Mouse (Mus musculus): ENCODE data around the gene Ppif. TPM values are rescaled to one million over a fixed set of nuclear protein-coding genes. Genes with fewer than 3 reads are reported as not detected.
A peak's percentile ranks its signal among the peaks of the same experiment; 100 is the strongest.

Ppif gene
- total and polyA plus RNA-seq, 2 experiments from 2014 or later: 35.0 to 39.7 TPM

GRCm38 (mm10) chr14:25695059-25695458 lies 1.1 kb downstream of the Ppif start:
- H3K36me3 ChIP-seq (ENCODE audit: insufficient read depth): peaks cover 35% of the 10 kb centered on the region
- H3K9me3 ChIP-seq (ENCODE audit: low read length): no peaks in the 10 kb centered on the region
- no peak for ATAC-seq
- no peak overlapping the region for H3K27ac ChIP-seq (ENCODE audit: low read depth, low read length)
- no peak for DNase-seq
- H3K4me3 ChIP-seq (ENCODE audit: low read depth, low read length): peak overlapping the region; percentile 86
- TF ChIP-seq CTCF (IDR thresholded peaks at IDR 0.05; ENCODE audit: low read depth): no peak
- H3K4me1 ChIP-seq (ENCODE audit: insufficient read depth): peaks cover 10% of the 10 kb centered on the region
- peak overlapping the region; percentile 81; the same call in 1 of the 2 replicates for H3K9ac ChIP-seq
- no peaks in the 10 kb centered on the region for H3K27me3 ChIP-seq (ENCODE audit: insufficient read depth, low read length)
- WGBS: 66% methylated on average over 6 of the region's 6 CpGs
- peak overlapping the region; percentile 96 for H3K4me2 ChIP-seq (ENCODE audit: low read depth)

DNA sequence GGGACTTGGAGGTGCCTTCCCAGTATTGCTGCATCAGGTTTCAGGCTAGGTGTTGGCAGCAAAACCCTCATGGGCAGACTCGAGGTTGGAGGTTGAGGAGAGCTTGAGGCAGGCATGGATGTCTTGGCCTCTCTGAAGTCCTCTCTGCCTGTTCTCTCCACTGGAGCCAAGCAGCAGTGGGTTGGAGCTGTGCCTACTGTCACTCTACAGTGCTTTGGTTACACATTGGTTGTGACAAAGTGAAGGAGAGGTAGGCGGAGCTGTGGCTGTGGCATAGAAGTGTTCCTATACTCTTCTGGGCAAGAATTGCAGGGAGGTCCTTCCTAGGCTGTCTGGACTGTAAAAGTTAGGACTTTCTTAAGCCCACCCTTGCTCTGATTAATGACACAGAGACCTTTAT lies 2.4 kb downstream of the Ppif start:
- DNase-seq: no peak
- Histone ChIP-seq H3K27ac (ENCODE audit: low read depth, low read length) (no peak overlapping the region), H3K4me1 (ENCODE audit: insufficient read depth) (peaks cover 10% of the 10 kb centered on the region), H3K9ac (no peak overlapping the region), H3K4me2 (ENCODE audit: low read depth) (no peak overlapping the region), H3K27me3 (ENCODE audit: insufficient read depth, low read length) (no peaks in the 10 kb centered on the region), H3K36me3 (ENCODE audit: insufficient read depth) (peaks cover 36% of the 10 kb centered on the region), H3K4me3 (ENCODE audit: low read depth, low read length) (no peak overlapping the region), H3K9me3 (ENCODE audit: low read length) (no peaks in the 10 kb centered on the region)
- 67% methylated on average over 2 of the region's 2 CpGs for WGBS
- TF ChIP-seq CTCF (IDR thresholded peaks at IDR 0.05; ENCODE audit: low read depth): no peak
- ATAC-seq: no peak

- peak; percentile 90 for TF ChIP-seq CTCF (IDR thresholded peaks at IDR 0.05; ENCODE audit: low read depth)
- peak; percentile 81; the same call in 1 of the 2 replicates for ATAC-seq
Measured at GRCm38 (mm10) chr14:25701986-25702385, 8.0 kb downstream of the Ppif start.

DNA sequence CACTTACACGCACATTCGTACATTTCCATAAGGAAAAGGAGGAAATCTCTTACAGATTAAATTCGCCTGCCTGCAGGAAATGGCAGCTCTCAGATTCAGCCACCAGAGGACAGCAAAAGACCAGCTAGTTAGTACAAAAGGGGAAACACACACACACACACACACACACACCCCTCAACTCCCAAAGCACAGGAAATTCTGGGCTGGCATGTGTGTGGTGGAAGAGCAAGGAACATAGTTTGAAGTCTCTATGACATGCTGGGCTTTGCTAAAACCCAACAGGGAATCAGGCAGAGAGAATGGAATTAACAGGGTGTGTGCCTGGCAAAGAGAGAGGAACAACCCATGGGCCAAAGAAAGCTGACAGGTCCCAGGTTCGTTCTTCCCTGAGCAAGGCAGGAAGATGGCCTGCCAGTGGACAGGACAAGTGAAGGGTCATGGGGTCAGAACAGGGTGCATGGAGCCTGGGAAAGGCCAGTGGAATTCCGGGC lies 13.8 kb downstream of the Ppif start:
- Histone ChIP-seq H3K4me2 (ENCODE audit: low read depth) (no peak overlapping the region), H3K27ac (ENCODE audit: low read depth, low read length) (no peak overlapping the region), H3K9ac (no peak overlapping the region), H3K27me3 (ENCODE audit: insufficient read depth, low read length) (no peaks in the 10 kb centered on the region), H3K9me3 (ENCODE audit: low read length) (no peaks in the 10 kb centered on the region), H3K36me3 (ENCODE audit: insufficient read depth) (no peaks in the 10 kb centered on the region), H3K4me3 (ENCODE audit: low read depth, low read length) (no peak overlapping the region), H3K4me1 (ENCODE audit: insufficient read depth) (no peaks in the 10 kb centered on the region)
- 62% methylated on average over 5 of the region's 5 CpGs for WGBS
- peak; percentile 96 for TF ChIP-seq CTCF (IDR thresholded peaks at IDR 0.05; ENCODE audit: low read depth)
- ATAC-seq: peak; percentile 79
- peak; percentile 84 for DNase-seq

More at GRCm38 (mm10) chr14:25701986-25702385, 8.0 kb downstream of the Ppif start:
- Histone ChIP-seq H3K27ac (ENCODE audit: low read depth, low read length) (no peak overlapping the region), H3K4me2 (ENCODE audit: low read depth) (no peak overlapping the region), H3K9ac (no peak overlapping the region), H3K4me3 (ENCODE audit: low read depth, low read length) (no peak overlapping the region), H3K9me3 (ENCODE audit: low read length) (no peaks in the 10 kb centered on the region), H3K4me1 (ENCODE audit: insufficient read depth) (no peaks in the 10 kb centered on the region), H3K36me3 (ENCODE audit: insufficient read depth) (peaks cover 28% of the 10 kb centered on the region), H3K27me3 (ENCODE audit: insufficient read depth, low read length) (no peaks in the 10 kb centered on the region)
- DNase-seq: peak; percentile 72

DNA sequence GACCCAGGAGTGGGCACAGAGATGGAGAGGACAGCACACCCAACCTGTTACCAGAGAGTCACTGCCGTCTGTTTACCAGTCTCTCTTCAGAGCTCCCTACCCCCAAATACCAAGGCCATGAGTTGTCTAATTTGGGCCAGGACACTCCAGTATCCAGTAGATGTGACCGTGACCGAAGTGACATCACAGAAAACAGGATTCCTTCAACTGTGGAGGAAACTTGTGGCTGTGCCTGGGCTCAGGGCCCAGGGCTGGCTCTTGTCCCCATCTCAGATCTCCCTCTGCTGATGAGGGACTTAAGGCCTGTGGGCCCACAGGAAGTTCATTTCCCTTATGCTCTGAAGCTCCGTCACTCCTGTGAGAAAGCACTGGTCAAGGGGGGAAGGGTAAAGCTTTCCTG lies 14.5 kb downstream of the Ppif start:
- no peak overlapping the region for H3K27ac ChIP-seq (ENCODE audit: low read depth, low read length)
- H3K27me3 ChIP-seq (ENCODE audit: insufficient read depth, low read length): no peaks in the 10 kb centered on the region
- TF ChIP-seq CTCF (IDR thresholded peaks at IDR 0.05; ENCODE audit: low read depth): no peak
- 0 out of 2 replicates have a peak, but pooled peaks have one; percentile 10 for ATAC-seq
- no peaks in the 10 kb centered on the region for H3K36me3 ChIP-seq (ENCODE audit: insufficient read depth)
- WGBS: 74% methylated on average over 4 of the region's 4 CpGs
- H3K4me1 ChIP-seq (ENCODE audit: insufficient read depth): no peaks in the 10 kb centered on the region
- H3K4me3 ChIP-seq (ENCODE audit: low read depth, low read length): no peak overlapping the region
- no peak for DNase-seq
- no peak overlapping the region for H3K9ac ChIP-seq
- H3K4me2 ChIP-seq (ENCODE audit: low read depth): no peak overlapping the region
- no peaks in the 10 kb centered on the region for H3K9me3 ChIP-seq (ENCODE audit: low read length)

GRCm38 (mm10) chr14:25708917-25709316 lies 15.0 kb downstream of the Ppif start:
- no peak for DNase-seq
- WGBS: 83% methylated on average over 2 of the region's 2 CpGs
- TF ChIP-seq CTCF (IDR thresholded peaks at IDR 0.05; ENCODE audit: low read depth): no peak
- Histone ChIP-seq H3K9me3 (ENCODE audit: low read length) (no peaks in the 10 kb centered on the region), H3K4me3 (ENCODE audit: low read depth, low read length) (no peak overlapping the region), H3K27me3 (ENCODE audit: insufficient read depth, low read length) (no peaks in the 10 kb centered on the region), H3K4me2 (ENCODE audit: low read depth) (no peak overlapping the region), H3K27ac (ENCODE audit: low read depth, low read length) (no peak overlapping the region), H3K36me3 (ENCODE audit: insufficient read depth) (no peaks in the 10 kb centered on the region), H3K4me1 (ENCODE audit: insufficient read depth) (no peaks in the 10 kb centered on the region), H3K9ac (no peak overlapping the region)
- ATAC-seq: no peak

DNA sequence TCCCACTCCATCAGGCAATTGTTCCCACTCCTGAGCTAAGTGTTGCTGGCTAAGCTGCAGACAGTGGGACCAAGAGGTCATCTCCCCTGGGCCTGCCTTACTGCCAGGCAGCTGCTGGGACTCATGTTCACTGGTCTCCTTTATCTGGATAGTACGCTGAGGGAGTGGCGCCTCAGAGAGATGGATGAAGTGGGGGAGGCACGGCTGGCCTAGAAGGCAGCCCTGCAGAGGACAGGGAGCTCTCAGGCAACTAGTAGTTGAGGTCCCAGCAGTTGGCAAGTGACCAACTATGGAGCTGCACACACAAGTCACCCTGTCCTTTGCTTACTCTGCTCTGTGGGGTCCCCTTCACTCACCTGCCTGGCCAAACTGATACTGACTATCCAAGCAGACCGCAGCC lies 16.1 kb downstream of the Ppif start:
- ATAC-seq (no peak), DNase-seq (no peak)
- TF ChIP-seq CTCF (IDR thresholded peaks at IDR 0.05; ENCODE audit: low read depth): no peak
- Histone ChIP-seq H3K9me3 (ENCODE audit: low read length) (no peaks in the 10 kb centered on the region), H3K27me3 (ENCODE audit: insufficient read depth, low read length) (no peaks in the 10 kb centered on the region), H3K4me2 (ENCODE audit: low read depth) (no peak overlapping the region), H3K4me3 (ENCODE audit: low read depth, low read length) (no peak overlapping the region), H3K36me3 (ENCODE audit: insufficient read depth) (no peaks in the 10 kb centered on the region), H3K9ac (no peak overlapping the region), H3K27ac (ENCODE audit: low read depth, low read length) (no peak overlapping the region), H3K4me1 (ENCODE audit: insufficient read depth) (no peaks in the 10 kb centered on the region)
- 82% methylated on average over 4 of the region's 4 CpGs for WGBS

Measured in forebrain, postnatal 0 days (tissue).